Mouse (Mus musculus) T-helper 17 cell (primary cell): Measurements from ENCODE around the gene Alkbh1.

Experiments used
- in situ Hi-C, 2 experiments: fragments of 300-600 bp; cut with MboI, MseI; formaldehyde crosslinking; loops; 1 replicate in 1 of 2; 2 replicates in 1 of 2; pipeline ENCODE4 v1.15.1; 2025; ENCODE audit warnings: high pct_unique_total_duplicates in 2 of 2

The Alkbh1 gene

DNA sequence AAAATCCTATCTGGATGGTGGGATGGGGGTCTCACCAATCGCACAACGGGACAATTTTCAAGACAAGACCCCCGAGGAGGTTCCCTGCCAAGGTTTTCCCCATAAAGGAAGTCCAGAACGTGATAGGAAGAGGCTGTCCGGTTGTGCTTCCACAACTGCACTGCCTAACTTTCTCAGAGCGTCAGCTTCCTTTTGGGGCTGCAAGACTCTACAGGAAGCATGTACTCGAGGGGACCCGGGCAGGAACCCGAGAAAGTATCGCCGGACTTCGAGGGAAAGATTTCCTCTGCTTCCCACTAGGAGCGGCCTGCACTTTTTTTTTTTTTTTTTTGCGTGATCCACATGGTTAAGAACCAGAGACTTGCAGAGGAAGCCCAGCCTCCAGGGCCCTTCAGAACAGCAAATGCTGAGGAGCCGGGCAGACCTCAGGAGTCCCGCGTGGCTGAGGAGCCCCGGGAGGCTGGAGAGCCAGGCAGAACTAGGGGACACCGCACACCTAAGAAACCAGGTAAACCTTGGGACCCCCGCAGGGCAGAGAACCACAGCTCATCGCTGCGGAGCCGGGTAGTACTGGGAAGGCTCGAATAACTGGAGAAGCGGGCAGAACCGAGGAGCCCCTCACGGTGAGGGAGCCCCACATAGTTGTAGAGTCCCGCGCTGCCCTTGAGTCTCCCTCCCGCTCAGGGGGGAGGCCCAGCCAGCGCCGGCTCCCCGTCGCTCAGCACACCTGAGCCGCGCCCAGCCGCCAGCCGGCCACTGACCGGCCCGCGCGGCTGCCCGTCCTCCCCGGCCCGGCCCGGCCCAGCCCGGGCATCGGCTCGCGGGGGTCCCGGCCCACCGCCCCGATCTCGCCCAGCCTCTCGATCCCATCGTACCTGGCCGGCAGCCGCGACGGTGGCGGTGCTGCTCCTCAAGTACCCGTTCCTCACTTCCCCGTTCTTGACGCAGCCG is 56.4 kb downstream of the Alkbh1 start:
- in situ Hi-C loops: no loop called here

DNA sequence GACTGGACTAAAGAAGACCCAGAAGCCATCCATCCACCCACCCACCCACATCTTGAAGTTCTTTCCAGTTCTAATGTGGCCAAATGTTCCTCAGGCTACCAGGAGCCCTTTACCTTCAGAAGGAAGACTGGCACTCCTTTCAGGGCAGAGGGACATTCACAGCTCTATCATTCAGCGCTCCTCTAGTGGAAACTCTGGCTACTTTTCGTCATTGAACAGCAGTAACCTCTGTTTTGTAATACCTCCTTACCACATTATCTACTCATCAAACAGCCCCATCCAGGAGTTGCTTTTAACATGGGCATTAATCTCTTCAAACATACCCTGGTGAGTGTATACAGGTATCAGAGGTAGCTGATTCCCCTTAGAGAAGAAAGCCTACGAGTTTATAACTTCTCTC is 58.8 kb downstream of the Alkbh1 start:
- in situ Hi-C loops: no loop called here

DNA sequence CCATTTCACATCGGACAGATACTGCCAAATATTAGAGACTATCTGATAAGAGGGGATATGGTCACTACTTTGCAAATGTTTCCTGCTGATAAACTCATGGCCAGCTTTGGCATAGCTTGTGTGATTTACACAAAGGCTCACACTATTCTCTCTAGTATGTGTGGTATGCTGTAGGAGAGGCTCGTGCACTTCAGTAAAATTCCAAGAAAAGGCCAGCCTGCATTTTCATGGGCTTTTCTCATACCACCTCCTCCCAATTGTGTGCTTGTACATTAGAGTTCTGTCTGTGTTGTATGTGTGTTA is 62.5 kb downstream of the Alkbh1 start:
- in situ Hi-C loops: loop anchor here in 1 of 2 experiments (5.0 kb wide), 1 partner anchor 114 kb away; the partner anchor contains the start of genes Ahsa1 and Vipas39

DNA sequence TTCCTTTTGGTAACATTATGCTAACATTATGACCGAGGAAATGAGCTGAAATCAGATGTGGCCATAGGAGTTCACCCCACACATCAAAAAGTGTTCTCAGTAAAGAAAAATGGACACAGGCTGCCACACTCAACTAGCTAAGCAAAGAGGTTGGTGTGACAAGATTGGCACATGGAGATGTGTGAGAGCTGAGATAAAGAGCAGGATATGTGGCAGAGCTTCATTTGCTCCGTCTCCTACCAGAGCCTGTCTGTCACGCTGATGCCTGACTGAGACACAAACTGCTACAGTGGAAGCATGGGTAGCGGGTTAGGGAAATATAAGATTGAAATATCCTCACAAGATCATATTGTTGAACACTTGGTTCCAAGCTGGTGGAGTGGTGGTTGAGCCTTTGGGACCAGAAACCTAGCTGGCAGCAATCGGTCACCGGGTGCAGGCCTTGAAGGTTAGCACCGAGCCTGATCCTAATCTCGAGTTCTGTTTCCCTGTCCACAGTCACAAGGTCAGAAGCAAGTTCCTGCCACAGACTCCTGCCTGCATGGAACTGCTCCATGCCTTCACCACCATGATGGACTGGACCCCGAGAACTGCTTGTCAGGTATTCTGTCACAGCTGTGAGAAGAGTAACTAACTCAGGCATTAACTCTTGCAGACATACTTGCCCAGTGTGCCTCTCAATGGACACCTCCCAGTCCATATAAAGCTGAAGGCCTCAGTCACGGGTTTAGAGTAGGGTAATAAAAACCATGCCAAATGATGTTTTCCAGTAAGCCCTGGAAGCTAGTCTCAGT is 63.0 kb downstream of the Alkbh1 start:
- in situ Hi-C loops: loop anchor here in 1 of 2 experiments (5.0 kb wide), 1 partner anchor 113 kb away; the partner anchor contains the start of genes Ahsa1 and Vipas39

DNA sequence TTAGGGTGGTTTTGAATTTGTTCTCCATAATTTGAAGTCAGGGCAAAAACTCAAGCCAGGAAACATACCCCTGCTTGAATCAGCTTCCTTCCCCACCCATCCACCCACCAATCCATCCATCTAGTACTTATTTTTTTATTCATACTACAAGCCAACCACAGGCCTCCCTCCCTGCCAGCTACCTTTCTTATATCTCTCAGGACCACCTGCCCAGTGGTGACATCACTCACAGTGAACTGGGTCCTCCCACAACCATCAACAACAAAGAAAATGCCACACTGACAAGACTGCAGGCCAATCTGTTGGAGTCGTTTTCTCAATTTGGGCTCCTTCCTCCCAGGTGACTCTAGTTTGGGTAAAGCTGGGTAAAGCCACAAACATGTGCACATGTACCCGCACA is 64.3 kb downstream of the Alkbh1 start:
- in situ Hi-C loops: no loop called here
